Mouse (Mus musculus) embryonic facial prominence, embryonic 13.5 days (tissue): Measurements from ENCODE around the gene Ccn1. TPM values are rescaled to one million over a fixed set of nuclear protein-coding genes. Genes with fewer than 3 reads are reported as not detected.

ENCODE experiments used
- ATAC-seq: fragments of 200-750 bp; cut with Nextera tagmentation; 2 replicates; pipeline ENCODE4 v1.8.0; 2017; ENCODE audit warnings: low read depth; ENCODE audit not compliant: insufficient number of reproducible peaks, insufficient read depth, low FRiP score, low TSS enrichment
- H3K27ac ChIP-seq: fragments of 300-500 bp; sonication (generic); 2 replicates; pipeline ENCODE4 v1.5.1; 2015; ENCODE audit warnings: moderate library complexity, mild to moderate bottlenecking, inconsistent platforms
- H3K27me3 ChIP-seq: fragments of 300-500 bp; sonication (generic); 2 replicates; pipeline ENCODE4 v1.6.1; 2015; ENCODE audit warnings: mild to moderate bottlenecking, inconsistent platforms
- H3K36me3 ChIP-seq: fragments of 300-500 bp; sonication (generic); 2 replicates; pipeline ENCODE4 v1.6.1; 2015; ENCODE audit warnings: mild to moderate bottlenecking, inconsistent platforms
- H3K4me1 ChIP-seq: fragments of 300-500 bp; sonication (generic); 2 replicates; pipeline ENCODE4 v1.6.1; 2015; ENCODE audit warnings: inconsistent platforms
- H3K4me2 ChIP-seq: fragments of 300-500 bp; sonication (generic); 2 replicates; pipeline ENCODE4 v1.6.1; 2015; ENCODE audit warnings: moderate library complexity, mild to moderate bottlenecking, inconsistent platforms
- H3K4me3 ChIP-seq: fragments of 300-500 bp; sonication (generic); 2 replicates; pipeline ENCODE4 v1.5.1; 2015; ENCODE audit warnings: mild to moderate bottlenecking, inconsistent platforms
- H3K9ac ChIP-seq: fragments of 300-500 bp; sonication (generic); 2 replicates; pipeline ENCODE4 v1.6.1; 2015; ENCODE audit warnings: mild to moderate bottlenecking, inconsistent platforms
- H3K9me3 ChIP-seq: fragments of 300-500 bp; sonication (generic); 2 replicates; pipeline ENCODE4 v1.6.1; 2016; ENCODE audit warnings: inconsistent platforms
- WGBS: fragments of 180-500 bp; shearing (Covaris S2); methylation state at CpG from one replicate; pipeline ENCODE4 v1.1.7; 2015; ENCODE audit warnings: mixed read lengths; 5-methylcytosine and 5-hydroxymethylcytosine counted together
- polyA plus RNA-seq: library from polyadenylated mRNA; unstranded; fragments of >200 nt; fragmentation: Nextera tagmentation; extraction: Ambion mirVana; gene quantifications from 2 replicates; pipeline ENCODE4 v1.2.1, GENCODE M21; 2015

The Ccn1 gene
- polyA plus RNA-seq, 1 experiment from 2014 or later = 50.3 TPM

- no peak overlapping the region for H3K9ac ChIP-seq
- WGBS = 88% methylated on average over 4 of the region's 4 CpGs
- no peaks in the 10 kb centered on the region for H3K36me3 ChIP-seq
- no peaks in the 10 kb centered on the region for H3K9me3 ChIP-seq
- no peaks in the 10 kb centered on the region for H3K27me3 ChIP-seq
- no peaks in the 10 kb centered on the region for H3K4me1 ChIP-seq
- no peak overlapping the region for H3K4me2 ChIP-seq
- no peak overlapping the region for H3K4me3 ChIP-seq
- H3K27ac ChIP-seq = no peak overlapping the region
- no peak for ATAC-seq
Observed at GRCm38 (mm10) chr3:145666383-145666782, 16.6 kb upstream of the Ccn1 start.

- H3K4me3 ChIP-seq = no peak overlapping the region
- WGBS = 66% methylated on average over 14 of the region's 14 CpGs
- H3K27me3 ChIP-seq = no peaks in the 10 kb centered on the region
- no peak overlapping the region for H3K27ac ChIP-seq
- no peak overlapping the region for H3K4me2 ChIP-seq
- H3K4me1 ChIP-seq = peaks cover 13% of the 10 kb centered on the region
- no peaks in the 10 kb centered on the region for H3K9me3 ChIP-seq
- 0 out of 2 replicates have a peak, but pooled peaks cover 4% of the 10 kb centered on the region for H3K36me3 ChIP-seq
- no peak overlapping the region for H3K9ac ChIP-seq
- no peak for ATAC-seq
Observed at GRCm38 (mm10) chr3:145656993-145657713, 7.4 kb upstream of the Ccn1 start.

- H3K36me3 ChIP-seq = 0 out of 2 replicates have a peak, but pooled peaks cover 4% of the 10 kb centered on the region
- WGBS = 73% methylated on average over 6 of the region's 6 CpGs
Observed at GRCm38 (mm10) chr3:145654944-145655343, 5.2 kb upstream of the Ccn1 start.

GRCm38 (mm10) chr3:145654028-145654427, 4.2 kb upstream of the Ccn1 start:
- Histone ChIP-seq H3K27me3 (no peaks in the 10 kb centered on the region), H3K36me3 (0 out of 2 replicates have a peak, but pooled peaks cover 4% of the 10 kb centered on the region), H3K4me1 (peaks cover 32% of the 10 kb centered on the region), H3K4me3 (peak overlapping the region; percentile 72), H3K9me3 (no peaks in the 10 kb centered on the region), H3K9ac (no peak overlapping the region), H3K4me2 (peak overlapping the region; percentile 86), H3K27ac (no peak overlapping the region)
- ATAC-seq = no peak
- WGBS = 57% methylated on average over 9 of the region's 9 CpGs

More at GRCm38 (mm10) chr3:145654944-145655343, 5.2 kb upstream of the Ccn1 start:
- no peaks in the 10 kb centered on the region for H3K27me3 ChIP-seq
- no peak overlapping the region for H3K27ac ChIP-seq
- no peak overlapping the region for H3K4me3 ChIP-seq
- H3K9me3 ChIP-seq = no peaks in the 10 kb centered on the region
- no peak overlapping the region for H3K9ac ChIP-seq
- no peak for ATAC-seq
- H3K4me1 ChIP-seq = peaks cover 32% of the 10 kb centered on the region
- no peak overlapping the region for H3K4me2 ChIP-seq

- WGBS = under 1% methylated on average over 53 of the region's 53 CpGs
- 0 out of 2 replicates have a peak, but pooled peaks cover 4% of the 10 kb centered on the region for H3K36me3 ChIP-seq
- H3K4me1 ChIP-seq = peaks cover 36% of the 10 kb centered on the region
- ATAC-seq = peak; percentile 10; the same call in 1 of the 2 replicates
- H3K27me3 ChIP-seq = no peaks in the 10 kb centered on the region
- H3K27ac ChIP-seq = peak overlapping the region; percentile 93
- H3K4me2 ChIP-seq = peak overlapping the region; percentile 86
- H3K4me3 ChIP-seq = peak overlapping the region; percentile 72
- peak overlapping the region; percentile 81 for H3K9ac ChIP-seq
- H3K9me3 ChIP-seq = no peaks in the 10 kb centered on the region
Observed at GRCm38 (mm10) chr3:145653191-145653940, 3.6 kb upstream of the Ccn1 start.

- Histone ChIP-seq H3K4me1 (peaks cover 44% of the 10 kb centered on the region), H3K27ac (peak overlapping the region; percentile 93), H3K27me3 (no peaks in the 10 kb centered on the region), H3K36me3 (peaks cover 11% of the 10 kb centered on the region), H3K9ac (peak overlapping the region; percentile 81), H3K4me2 (peak overlapping the region; percentile 86), H3K9me3 (no peaks in the 10 kb centered on the region), H3K4me3 (peak overlapping the region; percentile 72)
- 5% methylated on average over 20 of the region's 20 CpGs for WGBS
- ATAC-seq = no peak
Observed at GRCm38 (mm10) chr3:145652322-145653131, 2.7 kb upstream of the Ccn1 start.

GRCm38 (mm10) chr3:145651978-145652321, 2.2 kb upstream of the Ccn1 start:
- peaks cover 49% of the 10 kb centered on the region for H3K4me1 ChIP-seq

GRCm38 (mm10) chr3:145651029-145651977, 1.5 kb upstream of the Ccn1 start:
- Histone ChIP-seq H3K4me3 (peak overlapping the region; percentile 72), H3K4me1 (peaks cover 52% of the 10 kb centered on the region), H3K27me3 (no peaks in the 10 kb centered on the region), H3K9me3 (no peaks in the 10 kb centered on the region), H3K9ac (peak overlapping the region; percentile 54; the same call in 1 of the 2 replicates), H3K36me3 (peaks cover 15% of the 10 kb centered on the region), H3K4me2 (peak overlapping the region; percentile 86), H3K27ac (peak overlapping the region; percentile 93)
- 2% methylated on average over 19 of the region's 19 CpGs for WGBS
- no peak for ATAC-seq

More at GRCm38 (mm10) chr3:145651978-145652321, 2.2 kb upstream of the Ccn1 start:
- WGBS = 2% methylated on average over 10 of the region's 10 CpGs
- H3K4me2 ChIP-seq = peak overlapping the region; percentile 86
- peaks cover 15% of the 10 kb centered on the region for H3K36me3 ChIP-seq
- no peaks in the 10 kb centered on the region for H3K9me3 ChIP-seq
- peak overlapping the region; percentile 72 for H3K4me3 ChIP-seq
- H3K27me3 ChIP-seq = no peaks in the 10 kb centered on the region
- peak overlapping the region; percentile 81 for H3K9ac ChIP-seq
- H3K27ac ChIP-seq = peak overlapping the region; percentile 93
- no peak for ATAC-seq

GRCm38 (mm10) chr3:145650298-145651011, 674 bp upstream of the Ccn1 start:
- H3K4me2 ChIP-seq = peak overlapping the region; percentile 86
- peak overlapping the region; percentile 89; the same call in 1 of the 2 replicates for H3K9ac ChIP-seq
- WGBS = under 1% methylated on average over 18 of the region's 18 CpGs
- no peaks in the 10 kb centered on the region for H3K27me3 ChIP-seq
- no peaks in the 10 kb centered on the region for H3K9me3 ChIP-seq
- H3K4me1 ChIP-seq = peaks cover 52% of the 10 kb centered on the region
- no peak for ATAC-seq
- H3K4me3 ChIP-seq = peak overlapping the region; percentile 72
- peaks cover 11% of the 10 kb centered on the region for H3K36me3 ChIP-seq
- H3K27ac ChIP-seq = peak overlapping the region; percentile 93
